Mouse (Mus musculus) kidney, postnatal 0 days (tissue): Measurements from ENCODE around the gene Chn1. TPM values are rescaled to one million over a fixed set of nuclear protein-coding genes. Genes with fewer than 3 reads are reported as not detected.

Experiments used
- ATAC-seq: fragments of 200-750 bp; cut with Nextera tagmentation; replicated peaks from 2 replicates; pipeline ENCODE4 v1.8.0; 2017; ENCODE audit warnings: low read depth, moderate number of reproducible peaks, moderate TSS enrichment, moderate library complexity; ENCODE audit not compliant: low FRiP score
- DNase-seq: peaks from one replicate; pipeline ENCODE4 v3.0.0-alpha.2; 2016; ENCODE audit warnings: low spot score
- H3K27ac ChIP-seq: fragments of 300-500 bp; sonication (generic); 2 replicates; pipeline ENCODE4 v1.5.1; 2014; ENCODE audit warnings: mild to moderate bottlenecking
- H3K27me3 ChIP-seq: fragments of 300-500 bp; sonication (generic); 2 replicates; pipeline ENCODE4 v1.6.1; 2014; ENCODE audit warnings: low read length, mixed read lengths; ENCODE audit not compliant: insufficient read depth
- H3K36me3 ChIP-seq: fragments of 300-500 bp; sonication (generic); 2 replicates; pipeline ENCODE4 v1.6.1; 2014; ENCODE audit warnings: low read length, mixed read lengths; ENCODE audit not compliant: insufficient read depth
- H3K4me1 ChIP-seq: fragments of 300-500 bp; sonication (generic); replicated peaks from 2 replicates; pipeline ENCODE4 v1.6.1; 2014; ENCODE audit warnings: antibody characterized with exemption, low read length, mixed read lengths; ENCODE audit not compliant: insufficient read depth
- H3K4me2 ChIP-seq: fragments of 300-500 bp; sonication (generic); 2 replicates; pipeline ENCODE4 v1.6.1; 2014; ENCODE audit warnings: mild to moderate bottlenecking, low read length, moderate library complexity, mixed read lengths
- H3K4me3 ChIP-seq: fragments of 300-500 bp; sonication (generic); replicated peaks from 2 replicates; pipeline ENCODE4 v1.5.1; 2014; ENCODE audit warnings: low read depth, low read length
- H3K9ac ChIP-seq: fragments of 300-500 bp; sonication (generic); 2 replicates; pipeline ENCODE4 v1.6.1; 2014; ENCODE audit warnings: low read depth, low read length
- H3K9me3 ChIP-seq: fragments of 300-500 bp; sonication (generic); replicated peaks from 2 replicates; pipeline ENCODE4 v1.6.1; 2016; ENCODE audit warnings: low read length, inconsistent platforms, mixed read lengths
- CTCF ChIP-seq: IDR thresholded peaks from 2 replicates; pipeline ENCODE4 v1.5.1; 2016; ENCODE audit warnings: antibody characterized with exemption, low read depth, mild to moderate bottlenecking, moderate library complexity
- WGBS: fragments of 180-500 bp; shearing (Covaris S2); extraction: QIAGEN DNeasy Blood & Tissue Kit; methylation state at CpG from one replicate; pipeline ENCODE4 v1.1.7; 2014; 5-methylcytosine and 5-hydroxymethylcytosine counted together
- polyA plus RNA-seq: library from polyadenylated mRNA; unstranded; fragments of >200 nt; fragmentation: Nextera tagmentation; extraction: Ambion mirVana; gene quantifications from 2 replicates; pipeline ENCODE4 v1.2.1, GENCODE M21; 2015

Chn1 gene
- polyA plus RNA-seq, 1 experiment from 2014 or later = 12.4 TPM

GRCm38 (mm10) chr2:73563690-73564089 is 211.5 kb downstream of the Chn1 start:
- Histone ChIP-seq H3K4me2 (no peak overlapping the region), H3K4me1 (no peaks in the 10 kb centered on the region), H3K9ac (no peak overlapping the region), H3K27ac (no peak overlapping the region), H3K4me3 (no peak overlapping the region), H3K36me3 (no peaks in the 10 kb centered on the region), H3K9me3 (no peaks in the 10 kb centered on the region), H3K27me3 (no peaks in the 10 kb centered on the region)
- WGBS = 37% methylated on average over 7 of the region's 7 CpGs
- no peak for TF ChIP-seq CTCF
- DNase-seq (no peak), ATAC-seq (no peak)

GRCm38 (mm10) chr2:73562656-73563055 is 212.5 kb downstream of the Chn1 start:
- Histone ChIP-seq H3K4me3 (no peak overlapping the region), H3K9ac (no peak overlapping the region), H3K4me1 (no peaks in the 10 kb centered on the region), H3K4me2 (no peak overlapping the region), H3K27ac (no peak overlapping the region), H3K27me3 (no peaks in the 10 kb centered on the region), H3K9me3 (no peaks in the 10 kb centered on the region), H3K36me3 (no peaks in the 10 kb centered on the region)
- DNase-seq = no peak
- WGBS = 67% methylated on average over 9 of the region's 9 CpGs
- ATAC-seq = no peak
- no peak for TF ChIP-seq CTCF

GRCm38 (mm10) chr2:73561665-73562063 is 213.5 kb downstream of the Chn1 start:
- Histone ChIP-seq H3K4me2 (peak overlapping the region; percentile 67), H3K27ac (no peak overlapping the region), H3K4me1 (no peaks in the 10 kb centered on the region), H3K4me3 (0 out of 2 replicates have a peak overlapping the region, but pooled peaks have one; percentile 27), H3K9ac (no peak overlapping the region), H3K36me3 (no peaks in the 10 kb centered on the region), H3K27me3 (no peaks in the 10 kb centered on the region), H3K9me3 (no peaks in the 10 kb centered on the region)
- peak; percentile 73 for TF ChIP-seq CTCF
- ATAC-seq (peak; percentile 66; the same call in 1 of the 2 replicates), DNase-seq (peak; percentile 85)
- WGBS = 9% methylated on average over 8 of the region's 8 CpGs

- Histone ChIP-seq H3K9ac (peak overlapping the region; percentile 14; the same call in 1 of the 2 replicates), H3K4me2 (peak overlapping the region; percentile 67), H3K27ac (no peak overlapping the region), H3K9me3 (no peaks in the 10 kb centered on the region), H3K36me3 (no peaks in the 10 kb centered on the region), H3K4me1 (no peaks in the 10 kb centered on the region), H3K27me3 (no peaks in the 10 kb centered on the region), H3K4me3 (peak overlapping the region; percentile 27)
- WGBS = 3% methylated on average over 18 of the region's 23 CpGs
- DNase-seq (no peak), ATAC-seq (peak; percentile 31; the same call in 1 of the 2 replicates)
- no peak for TF ChIP-seq CTCF
Measured at GRCm38 (mm10) chr2:73560899-73561664, 214.1 kb downstream of the Chn1 start.

Other genes with a start within 250 kb of the Chn1 start
- gene Wipf1, start 245.6 kb downstream of the Chn1 start, polyA plus RNA-seq = 7.6 and 8.0 TPM in 2 replicates
- 0.11 and 0.15 TPM in 2 replicates for gene Chrna1, start 195.0 kb downstream of the Chn1 start, polyA plus RNA-seq
- gene Atf2, start 117.3 kb upstream of the Chn1 start, polyA plus RNA-seq = 38.5 and 41.3 TPM in 2 replicates
- gene Atp5g3, start 136.0 kb upstream of the Chn1 start, polyA plus RNA-seq = 2,509 and 2,635 TPM in 2 replicates